Mouse (Mus musculus) ES-E14 (cell line): Measurements from ENCODE around the gene 5730522E02Rik. TPM values are rescaled to one million over a fixed set of nuclear protein-coding genes. Genes with fewer than 3 reads are reported as not detected.

ENCODE experiments used
- DNase-seq: peaks from one replicate; pipeline ENCODE4 v3.0.0-alpha.2; 2013; ENCODE audit warnings: low read depth, low spot score
- H3K27ac ChIP-seq: 2 replicates; pipeline ENCODE4 v1.5.1; 2012; ENCODE audit warnings: low read depth, mild to moderate bottlenecking, low read length, moderate library complexity, mixed read lengths; ENCODE audit not compliant: poor library complexity, insufficient read depth, severe bottlenecking
- H3K36me3 ChIP-seq: 2 replicates; pipeline ENCODE4 v1.6.1; 2012; ENCODE audit warnings: mild to moderate bottlenecking, low read length, moderate library complexity, mixed read lengths; ENCODE audit not compliant: control insufficient read depth, poor library complexity, insufficient read depth, severe bottlenecking
- H3K4me1 ChIP-seq, 2 experiments: fragments of 150-350 bp in 1 of 2; sonication (generic) in 1 of 2; 2 replicates each; pipeline ENCODE4 v1.6.1; 2012; ENCODE audit warnings: low read length in 2 of 2, mild to moderate bottlenecking in 1 of 2, mixed read lengths in 1 of 2; ENCODE audit not compliant: control insufficient read depth in 2 of 2, insufficient read depth in 2 of 2, poor library complexity in 1 of 2
- H3K4me3 ChIP-seq, 2 experiments: fragments of 150-350 bp in 1 of 2; sonication (generic) in 1 of 2; 2 replicates each; pipeline ENCODE4 v1.5.1; 2012; ENCODE audit warnings: low read length in 2 of 2, low read depth in 1 of 2, mild to moderate bottlenecking in 1 of 2, mixed read lengths in 1 of 2; ENCODE audit not compliant: insufficient read depth in 1 of 2, poor library complexity in 1 of 2, severe bottlenecking in 1 of 2
- H3K9ac ChIP-seq: 2 replicates; pipeline ENCODE4 v1.6.1; 2012; ENCODE audit warnings: low read depth, mild to moderate bottlenecking, low read length, mixed read lengths; ENCODE audit not compliant: poor library complexity, insufficient read depth, severe bottlenecking
- H3K9me3 ChIP-seq: fragments of 150-350 bp; sonication (generic); 2 replicates; pipeline ENCODE4 v1.6.1; 2012; ENCODE audit warnings: low read depth, mild to moderate bottlenecking, low read length; ENCODE audit not compliant: control insufficient read depth, insufficient read depth
- CHD2 ChIP-seq: IDR thresholded peaks from 2 replicates; pipeline ENCODE4 v1.6.1; 2014; ENCODE audit warnings: mild to moderate bottlenecking, low read depth, low read length, inconsistent platforms
- HCFC1 ChIP-seq: IDR thresholded peaks from 2 replicates; pipeline ENCODE4 v1.6.1; 2012; ENCODE audit warnings: low read length, inconsistent platforms, borderline replicate concordance; ENCODE audit not compliant: insufficient read depth
- MAFK ChIP-seq: IDR thresholded peaks from 2 replicates; pipeline ENCODE4 v1.6.1; 2014; ENCODE audit warnings: mild to moderate bottlenecking, low read depth, low read length, inconsistent platforms; ENCODE audit not compliant: insufficient read depth
- ZC3H11A ChIP-seq: IDR thresholded peaks from 2 replicates; pipeline ENCODE4 v1.6.1; 2012; ENCODE audit warnings: low read depth, mild to moderate bottlenecking, inconsistent platforms, low read length, borderline replicate concordance
- ZNF384 ChIP-seq: IDR thresholded peaks from 2 replicates; pipeline ENCODE4 v1.6.1; 2012; ENCODE audit warnings: low read depth, low read length, inconsistent platforms
- in situ Hi-C, 2 experiments: fragments of 600-800 bp; cut with MboI; formaldehyde crosslinking; loops; one replicate each; pipeline ENCODE4 v1.15.1; 2025; ENCODE audit warnings: low sequenced_read_pairs in 2 of 2, inconsistent platforms in 1 of 2; ENCODE audit not compliant: unreplicated experiment in 2 of 2
- total RNA-seq: library from RNA; depleted of rRNA; stranded (reverse); fragments of 300-350 nt; gene quantifications from 2 replicates; pipeline ENCODE4 v1.2.3, GENCODE M21; 2012

The 5730522E02Rik gene
- total RNA-seq, 1 experiment, result 0.62 TPM

GRCm38 (mm10) chr11:25674194-25674593 is 536.4 kb downstream of the 5730522E02Rik start:
- Histone ChIP-seq H3K9ac (no peak overlapping the region), H3K9me3 (no peaks in the 10 kb centered on the region), H3K4me1 (no peaks in the 10 kb centered on the region), H3K36me3 (no peaks in the 10 kb centered on the region), H3K27ac (no peak overlapping the region), H3K4me3 (no peak overlapping the region)
- DNase-seq, result no peak
- TF ChIP-seq HCFC1, result no peak
- no peak for TF ChIP-seq ZNF384
- no peak for TF ChIP-seq CHD2
- no peak for TF ChIP-seq MAFK
- TF ChIP-seq ZC3H11A, result no peak
- in situ Hi-C loops, result no loop called here

GRCm38 (mm10) chr11:25670018-25670417 is 540.5 kb downstream of the 5730522E02Rik start:
- Histone ChIP-seq H3K4me1 (no peaks in the 10 kb centered on the region), H3K9ac (no peak overlapping the region), H3K36me3 (no peaks in the 10 kb centered on the region), H3K9me3 (no peaks in the 10 kb centered on the region), H3K4me3 (no peak overlapping the region), H3K27ac (no peak overlapping the region)
- in situ Hi-C loops, result no loop called here
- no peak for DNase-seq
- TF ChIP-seq HCFC1, result no peak
- TF ChIP-seq MAFK, result no peak
- TF ChIP-seq CHD2, result no peak
- no peak for TF ChIP-seq ZNF384
- TF ChIP-seq ZC3H11A, result no peak

- Histone ChIP-seq H3K27ac (no peak overlapping the region), H3K4me1 (no peaks in the 10 kb centered on the region), H3K9me3 (no peaks in the 10 kb centered on the region), H3K36me3 (no peaks in the 10 kb centered on the region), H3K9ac (no peak overlapping the region), H3K4me3 (no peak overlapping the region)
- DNase-seq, result no peak
- TF ChIP-seq ZC3H11A (no peak), ZNF384 (no peak), HCFC1 (no peak), MAFK (no peak), CHD2 (no peak)
- in situ Hi-C loops, result no loop called here
Observed at GRCm38 (mm10) chr11:25664562-25665104, 545.9 kb downstream of the 5730522E02Rik start.

GRCm38 (mm10) chr11:25646282-25646681 is 564.3 kb downstream of the 5730522E02Rik start:
- in situ Hi-C loops, result no loop called here
- Histone ChIP-seq H3K9ac (no peak overlapping the region), H3K9me3 (no peaks in the 10 kb centered on the region), H3K36me3 (no peaks in the 10 kb centered on the region), H3K4me1 (no peaks in the 10 kb centered on the region; a peak in 1 of 4 replicates), H3K4me3 (no peak overlapping the region), H3K27ac (no peak overlapping the region)
- DNase-seq, result no peak
- no peak for TF ChIP-seq HCFC1
- no peak for TF ChIP-seq CHD2

- in situ Hi-C loops, result no loop called here
- Histone ChIP-seq H3K9ac (no peak overlapping the region), H3K36me3 (no peaks in the 10 kb centered on the region), H3K9me3 (no peaks in the 10 kb centered on the region), H3K27ac (no peak overlapping the region), H3K4me1 (no peaks in the 10 kb centered on the region; a peak in 1 of 4 replicates), H3K4me3 (no peak overlapping the region)
- TF ChIP-seq ZC3H11A (no peak), HCFC1 (no peak), ZNF384 (no peak), MAFK (no peak), CHD2 (no peak)
- DNase-seq, result no peak
Observed at GRCm38 (mm10) chr11:25644767-25645622, 565.6 kb downstream of the 5730522E02Rik start.
